Mouse (Mus musculus) kidney, adult 2 months (tissue): ENCODE measurements around the gene Grip1.

Experiments used
- CTCF ChIP-seq: fragments of 200-500 bp; conservative IDR thresholded peaks from 2 replicates; pipeline ENCODE4 v1.5.1; 2011; ENCODE audit warnings: low read depth, mild to moderate bottlenecking, control low read depth, low read length, moderate library complexity, mixed read lengths; ENCODE audit not compliant: insufficient read depth, insufficient read length
- POLR2A ChIP-seq: fragments of 200-500 bp; IDR thresholded peaks from one replicate; pipeline ENCODE4 v1.6.1; 2011; ENCODE audit warnings: low read depth, low read length, control low read depth

GRCm38 (mm10) chr10:120113980-120114379 is 660.4 kb downstream of the Grip1 start:
- TF ChIP-seq POLR2A (no peak), CTCF (no peak)
